Mouse (Mus musculus): Measurements from ENCODE around the gene 5031439G07Rik.
"Not testable (repeated sequence)": the region's sequence is repeated elsewhere in the genome, so short reads cannot be mapped to it uniquely, and the experiment has no call there.

The 5031439G07Rik gene

GRCm38 (mm10) chr15:84957851-84958250 is 30.5 kb downstream of the 5031439G07Rik start:
- peak; percentile 64 for ATAC-seq (ENCODE audit: low TSS enrichment)

DNA sequence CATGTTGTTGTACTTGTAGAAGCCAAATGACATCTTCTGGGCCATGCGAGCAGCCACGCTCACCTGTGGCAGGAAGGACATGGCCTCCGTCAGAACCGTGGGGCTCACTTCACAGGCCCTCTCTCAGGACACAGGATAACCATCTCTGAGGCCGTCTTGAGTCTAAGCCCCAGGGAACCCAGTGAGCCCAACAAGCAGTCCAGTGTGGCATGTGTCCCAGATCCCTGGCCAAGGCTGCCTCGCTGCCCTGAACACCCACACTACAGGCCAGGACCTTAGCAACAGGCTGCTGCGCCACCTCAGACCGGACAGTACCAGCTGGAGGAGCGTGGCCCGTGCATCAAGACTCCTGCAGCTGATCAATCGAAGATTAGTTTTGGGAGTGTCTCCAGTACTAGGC is 35.1 kb downstream of the 5031439G07Rik start:
- ATAC-seq (ENCODE audit: low TSS enrichment) = no peak

DNA sequence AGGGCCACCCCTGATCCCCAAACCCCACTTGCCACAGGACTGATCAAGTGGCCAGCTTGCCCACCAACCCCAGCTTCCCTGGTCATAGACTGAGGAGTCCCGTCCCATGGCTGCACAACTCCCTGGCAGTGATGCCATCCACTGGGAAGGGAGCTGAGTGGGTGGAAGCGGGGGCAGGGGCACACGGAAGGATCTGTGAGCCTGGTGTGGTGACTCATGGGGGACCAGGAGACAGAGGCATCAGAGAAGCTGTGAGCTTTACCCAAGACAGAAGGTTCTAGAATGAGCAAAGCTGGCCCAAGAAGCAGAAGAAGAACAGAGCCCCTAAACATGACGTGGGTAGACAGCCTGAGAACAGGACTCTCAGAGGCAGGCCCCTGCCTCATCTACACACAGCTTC is 38.3 kb downstream of the 5031439G07Rik start:
- peak; percentile 72 for ATAC-seq (ENCODE audit: low TSS enrichment)

GRCm38 (mm10) chr15:84948990-84949389 is 39.4 kb downstream of the 5031439G07Rik start:
- no peak for ATAC-seq (ENCODE audit: low TSS enrichment)

DNA sequence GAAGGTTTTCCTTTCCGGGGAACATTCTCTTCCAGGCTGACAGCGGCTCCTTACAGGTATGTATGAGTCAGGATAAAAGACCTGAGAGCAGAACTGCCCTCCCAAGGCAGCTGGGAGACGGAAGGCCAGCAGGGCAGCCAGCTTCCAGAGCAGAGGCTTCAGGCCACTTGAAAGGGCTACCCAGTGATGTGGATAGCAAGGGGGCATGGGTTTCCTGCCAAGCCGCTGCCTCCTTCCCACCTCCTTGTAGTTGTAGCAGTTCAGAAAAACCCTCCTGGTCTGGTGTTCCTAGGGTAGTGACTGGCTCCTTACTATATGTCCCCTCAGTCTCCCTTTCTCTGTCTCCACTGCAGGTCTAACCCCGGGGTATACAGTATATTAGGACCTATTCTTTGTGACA is 44.0 kb downstream of the 5031439G07Rik start:
- ATAC-seq (ENCODE audit: low TSS enrichment) = no peak

- peak; percentile 84 for ATAC-seq (ENCODE audit: low TSS enrichment)
Observed at GRCm38 (mm10) chr15:84942647-84943285, 45.6 kb downstream of the 5031439G07Rik start.

DNA sequence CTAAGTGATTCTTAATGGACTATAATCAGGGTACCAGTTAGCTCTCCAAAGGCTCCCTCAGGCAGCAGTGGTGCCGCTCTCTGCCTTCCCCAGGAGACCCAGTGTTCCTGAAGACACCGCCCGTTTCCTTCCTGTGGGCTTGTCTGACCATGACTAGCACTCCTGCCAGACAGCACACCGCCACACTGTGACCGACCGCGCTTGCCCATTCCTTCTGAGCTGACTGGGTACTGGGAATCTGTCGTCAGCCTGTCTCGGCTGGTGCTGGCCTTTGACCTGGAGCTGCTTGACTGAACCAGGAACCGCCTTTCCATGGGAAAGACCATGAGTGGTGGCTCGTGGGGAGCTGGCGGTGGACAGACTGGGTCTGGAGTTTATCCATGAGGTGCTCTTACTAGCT is 48.2 kb downstream of the 5031439G07Rik start:
- ATAC-seq (ENCODE audit: low TSS enrichment) = no peak

DNA sequence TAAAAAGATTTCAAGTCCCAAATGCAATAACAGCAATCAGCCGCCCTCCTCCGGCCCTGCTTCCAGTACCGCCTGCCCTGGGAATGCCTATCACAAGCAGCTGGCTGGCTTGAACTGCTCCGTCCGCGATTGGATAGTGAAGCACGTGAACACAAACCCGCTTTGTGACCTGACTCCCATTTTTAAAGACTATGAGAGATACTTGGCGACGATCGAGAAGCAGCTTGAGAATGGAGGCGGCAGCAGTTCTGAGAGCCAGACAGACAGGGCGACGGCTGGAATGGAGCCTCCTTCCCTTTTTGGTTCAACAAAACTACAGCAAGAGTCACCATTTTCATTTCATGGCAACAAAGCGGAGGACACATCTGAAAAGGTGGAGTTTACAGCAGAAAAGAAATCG is 53.5 kb downstream of the 5031439G07Rik start:
- ATAC-seq (ENCODE audit: low TSS enrichment) = peak; percentile 82

GRCm38 (mm10) chr15:84932351-84932750 is 56.0 kb downstream of the 5031439G07Rik start:
- ATAC-seq (ENCODE audit: low TSS enrichment) = no peak

DNA sequence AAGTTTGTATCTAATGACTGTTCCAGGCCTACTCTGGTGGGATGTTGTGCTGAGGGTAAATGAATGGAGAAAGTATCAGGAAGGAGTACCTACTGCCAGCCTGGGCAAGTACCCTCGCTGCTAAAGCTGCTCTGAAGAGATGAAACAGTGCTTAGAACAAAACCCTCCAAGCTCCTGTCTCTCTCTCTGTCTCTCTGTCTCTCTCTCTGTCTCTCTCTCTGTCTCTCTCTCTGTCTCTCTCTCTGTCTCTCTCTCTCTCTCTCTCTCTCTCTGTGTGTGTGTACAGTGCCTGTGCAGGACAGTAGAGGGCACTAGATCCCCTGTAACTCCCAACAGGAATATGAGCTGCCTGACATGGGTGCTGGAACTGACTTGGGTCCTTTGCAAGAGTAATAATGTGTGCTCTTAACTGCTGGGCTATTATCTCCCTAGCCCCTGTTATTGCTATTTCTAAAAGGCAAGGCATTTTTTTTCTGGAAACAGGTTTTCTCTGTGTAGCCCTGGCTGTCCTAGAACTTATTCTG is 62.8 kb downstream of the 5031439G07Rik start:
- ATAC-seq (ENCODE audit: low TSS enrichment) = no peak

DNA sequence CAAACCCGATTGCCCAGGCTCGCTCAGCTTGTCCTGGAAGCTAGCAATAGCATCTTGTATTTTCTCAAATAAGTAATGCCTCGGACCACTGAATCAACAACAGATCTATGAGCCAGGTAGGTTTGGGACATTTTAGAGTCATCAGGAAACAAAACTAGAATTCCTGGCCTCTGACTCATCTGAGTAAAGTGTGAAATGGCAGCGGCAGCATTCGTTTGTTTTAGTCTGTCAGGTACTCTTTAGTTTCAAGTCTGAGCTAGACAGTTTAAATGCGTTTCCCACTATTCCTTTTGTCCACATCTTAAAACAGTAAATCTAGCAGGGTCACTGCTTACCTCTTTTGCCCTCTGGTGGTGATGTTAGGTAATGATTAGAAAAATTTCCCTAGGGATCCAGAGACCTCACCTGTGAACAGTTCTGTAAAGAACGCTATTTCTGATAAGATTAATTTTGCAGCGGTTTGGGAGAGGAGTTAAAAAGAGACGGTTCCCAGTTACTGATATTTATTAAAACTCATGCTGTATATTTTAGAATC is 63.5 kb downstream of the 5031439G07Rik start:
- ATAC-seq (ENCODE audit: low TSS enrichment) = no peak

DNA sequence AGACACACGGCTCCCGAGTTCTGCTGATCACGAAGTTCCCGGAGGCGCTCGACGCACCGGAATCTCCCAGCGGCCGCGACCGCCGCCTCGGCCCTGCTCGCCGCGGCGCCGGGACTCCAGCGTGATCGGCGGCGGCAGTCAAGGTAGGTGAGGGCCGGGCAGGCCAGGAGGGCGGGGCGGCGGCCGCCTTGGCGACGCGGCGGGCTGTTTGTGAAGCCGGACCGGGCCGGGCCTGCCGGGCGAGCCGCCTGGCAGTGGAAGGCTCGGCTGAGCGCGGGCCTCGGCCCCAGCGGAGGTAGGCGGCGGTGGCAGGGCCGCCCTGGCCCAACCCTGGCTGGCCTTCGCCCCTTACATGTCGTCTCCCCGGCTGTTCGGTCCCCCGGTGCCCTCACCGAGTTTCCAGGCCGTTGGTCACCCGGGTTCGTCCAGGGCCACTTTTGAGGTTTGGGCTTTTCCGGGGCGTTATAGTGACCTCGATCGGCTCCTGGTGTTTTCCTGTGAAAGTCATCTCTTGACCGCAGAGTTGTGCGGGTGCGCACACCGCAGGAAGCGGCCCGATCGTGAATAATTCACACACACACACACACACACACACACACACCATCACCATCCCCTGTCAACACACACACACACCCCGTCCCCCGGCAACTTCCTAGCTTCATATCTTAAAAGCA is 64.7 kb downstream of the 5031439G07Rik start:
- ATAC-seq (ENCODE audit: low TSS enrichment) = peak; percentile 47

DNA sequence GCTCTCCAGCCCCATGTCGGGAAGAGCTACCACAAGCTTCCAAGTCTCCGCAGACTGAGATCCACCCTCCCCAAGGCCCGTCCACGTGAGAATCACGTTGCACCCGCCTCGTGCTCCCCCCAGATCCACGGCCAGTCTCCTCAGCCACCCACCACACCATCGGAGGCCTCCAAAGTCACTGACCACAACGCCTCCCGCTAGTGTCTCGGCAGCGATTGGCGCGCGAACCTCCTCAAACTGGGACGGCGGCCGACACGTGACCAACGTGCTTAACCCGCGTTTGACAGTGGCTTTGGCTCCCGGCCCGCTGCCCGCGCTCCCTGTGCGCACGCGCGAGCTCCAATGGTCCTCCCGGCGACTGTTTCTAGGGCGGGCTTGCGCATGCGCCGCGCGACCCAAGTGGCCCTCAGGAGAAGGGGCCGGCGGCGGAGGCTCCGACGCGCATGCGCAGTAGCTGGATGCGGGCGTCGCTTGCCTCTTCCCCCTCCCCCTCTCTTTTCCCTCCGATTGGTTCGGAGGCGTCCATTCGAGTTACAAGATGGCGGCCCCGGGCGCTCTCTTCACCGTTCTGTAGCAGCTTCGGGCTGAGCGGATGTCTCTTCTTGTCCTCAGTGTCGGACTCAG is 65.4 kb downstream of the 5031439G07Rik start, which contains the start of gene Nup50:
TSS of gene Nup50 (plus strand) at position 528 of the 624 bp plus-strand sequence.
- ATAC-seq (ENCODE audit: low TSS enrichment) = peak; percentile 81

DNA sequence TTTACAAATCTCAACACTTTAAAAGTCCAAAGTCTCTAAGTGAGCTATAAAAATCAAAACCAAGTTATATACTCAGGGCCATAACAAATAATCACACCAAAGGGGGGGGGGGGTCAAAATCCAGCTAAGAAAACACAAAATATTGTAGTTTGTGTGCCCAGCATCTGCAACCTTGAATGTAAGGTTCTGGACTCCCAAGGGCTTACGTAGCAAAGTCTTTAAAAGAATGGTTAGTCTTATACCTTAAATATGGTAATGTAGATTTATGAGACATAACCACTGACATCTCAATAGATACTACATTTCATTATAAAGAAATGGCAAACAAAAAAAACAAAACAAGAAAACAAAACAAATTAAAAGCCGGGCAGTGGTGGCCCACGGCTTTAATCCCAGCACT is 68.4 kb downstream of the 5031439G07Rik start, which contains the start of gene Gm29666:
TSS of gene Gm29666 (minus strand) at position 101 of the 400 bp plus-strand sequence.
- no peak for ATAC-seq (ENCODE audit: low TSS enrichment)

DNA sequence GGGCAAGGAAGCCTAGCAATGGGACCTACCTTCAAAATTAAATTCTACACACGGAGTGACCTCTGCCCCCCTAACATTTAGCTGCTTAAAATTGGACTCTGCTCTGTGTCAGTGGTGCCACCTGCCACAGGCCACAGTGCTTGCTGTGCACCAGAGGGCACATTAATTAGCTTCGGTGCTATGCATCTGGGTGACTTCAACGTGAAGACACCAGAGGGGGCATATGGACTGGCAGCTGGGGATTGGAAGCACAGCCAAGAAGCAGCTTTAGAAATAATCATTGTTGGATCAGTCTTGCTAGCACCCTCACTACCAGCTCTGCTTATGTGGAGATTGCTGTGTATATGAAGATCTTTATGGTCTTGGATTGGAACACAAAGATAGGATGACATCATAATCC is 75.2 kb downstream of the 5031439G07Rik start:
- ATAC-seq (ENCODE audit: low TSS enrichment) = no peak

GRCm38 (mm10) chr15:84903843-84904385 is 84.4 kb downstream of the 5031439G07Rik start:
- no peak for ATAC-seq (ENCODE audit: low TSS enrichment)

DNA sequence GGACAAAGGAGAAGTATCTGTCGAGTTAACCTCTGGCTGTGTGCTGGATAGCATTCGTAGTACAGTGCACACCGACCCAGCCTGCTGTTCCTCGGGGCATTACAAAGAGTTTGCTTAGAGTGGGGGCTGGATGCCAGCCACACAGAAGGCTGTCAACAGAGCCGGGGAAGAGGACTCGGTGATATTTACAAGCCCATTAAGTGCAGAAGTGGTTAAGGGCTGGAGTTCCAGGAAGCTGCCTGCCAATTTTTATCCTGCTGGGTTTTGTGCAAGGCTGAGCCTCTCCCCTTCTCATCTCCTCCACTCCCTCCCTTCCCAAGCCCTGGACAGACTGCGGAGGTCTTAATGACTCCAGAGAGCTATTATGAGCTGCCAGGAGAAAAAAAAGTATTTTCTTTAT is 90.3 kb downstream of the 5031439G07Rik start:
- ATAC-seq (ENCODE audit: low TSS enrichment) = no peak

- ATAC-seq (ENCODE audit: low TSS enrichment) = no peak
Observed at GRCm38 (mm10) chr15:84896664-84897063, 91.7 kb downstream of the 5031439G07Rik start.

GRCm38 (mm10) chr15:84896216-84896615 is 92.1 kb downstream of the 5031439G07Rik start:
- not testable (repeated sequence) for ATAC-seq (ENCODE audit: low TSS enrichment)
